Mouse (Mus musculus) G1E (cell line): ENCODE measurements around the gene Cd247. TPM values are rescaled to one million over a fixed set of nuclear protein-coding genes. Genes with fewer than 3 reads are reported as not detected.

ENCODE experiments used
- ATAC-seq: 2 replicates; pipeline ENCODE4 v1.8.0; 2016; ENCODE audit warnings: mild to moderate bottlenecking; ENCODE audit not compliant: insufficient number of reproducible peaks, poor library complexity, low FRiP score, severe bottlenecking; ENCODE audit errors: extremely low read depth
- DNase-seq: peaks from one replicate; pipeline ENCODE4 v3.0.0; 2012; ENCODE audit warnings: low spot score
- H3K27me3 ChIP-seq: 2 replicates; pipeline ENCODE4 v1.6.1; 2012; ENCODE audit warnings: mild to moderate bottlenecking, low read length, inconsistent platforms; ENCODE audit not compliant: insufficient read depth
- H3K36me3 ChIP-seq: replicated peaks from 2 replicates; pipeline ENCODE3; 2012; ENCODE audit warnings: mild to moderate bottlenecking, inconsistent platforms
- H3K4me1 ChIP-seq: 2 replicates; pipeline ENCODE4 v1.6.1; 2012; ENCODE audit warnings: low read depth, low read length, inconsistent platforms, mixed read lengths; ENCODE audit not compliant: insufficient read depth
- H3K4me3 ChIP-seq: 2 replicates; pipeline ENCODE4 v1.5.1; 2012; ENCODE audit warnings: low read depth, mild to moderate bottlenecking, inconsistent platforms, low read length, moderate library complexity, mixed read lengths
- H3K9me3 ChIP-seq: replicated peaks from 2 replicates; pipeline ENCODE4 v1.6.1; 2012; ENCODE audit warnings: inconsistent platforms
- CTCF ChIP-seq: IDR thresholded peaks from 2 replicates; pipeline ENCODE4 v1.5.1; 2012; ENCODE audit warnings: low read depth, low read length, inconsistent platforms, mixed read lengths
- GATA1 ChIP-seq: IDR thresholded peaks from 2 replicates; pipeline ENCODE4 v1.6.1; 2012; ENCODE audit warnings: borderline replicate concordance, low read length, inconsistent platforms, mixed read lengths
- GATA2 ChIP-seq: IDR thresholded peaks from 2 replicates; pipeline ENCODE4 v1.6.1; 2012; ENCODE audit warnings: low read depth, low read length, inconsistent platforms, borderline replicate concordance
- POLR2AphosphoS5 ChIP-seq: IDR thresholded peaks from 2 replicates; pipeline ENCODE4 v1.6.1; 2012; ENCODE audit warnings: low read depth, low read length, inconsistent platforms; ENCODE audit not compliant: insufficient replicate concordance
- TAL1 ChIP-seq: conservative IDR thresholded peaks from 2 replicates; pipeline ENCODE4 v1.6.1; 2012; ENCODE audit warnings: low read depth, low read length, inconsistent platforms, mixed read lengths
- polyA plus RNA-seq: library from polyadenylated mRNA; stranded (reverse); fragments of >175 nt; gene quantifications from 2 replicates; pipeline ENCODE4 v1.2.3, GENCODE M21; 2012
- total RNA-seq, 2 experiments: library from RNA; stranded (forward) in 1 of 2; stranded (reverse) in 1 of 2; fragments of 200-1000 nt in 1 of 2; fragments of >200 nt in 1 of 2; fragmentation: Nextera tagmentation in 1 of 2; gene quantifications; 2 replicates each; pipeline ENCODE4 v1.2.3; 2014 to 2017

Gene Cd247
- total RNA-seq (2014; fragmentation: Nextera tagmentation) (1.1 and 3.3 TPM in 2 replicates), total RNA-seq (2017) (1.0 and 1.4 TPM in 2 replicates), polyA plus RNA-seq (0.96 and 1.6 TPM in 2 replicates)

- Histone ChIP-seq H3K9me3 (no peaks in the 10 kb centered on the region), H3K27me3 (no peaks in the 10 kb centered on the region; the same call in 1 of the 2 replicates), H3K36me3 (no peaks in the 10 kb centered on the region), H3K4me1 (peaks cover 22% of the 10 kb centered on the region), H3K4me3 (no peak within 1 kb of the TSS; the same call in 1 of the 2 replicates)
- ATAC-seq (no peak), DNase-seq (no peak)
- TF ChIP-seq GATA1 (no peak), GATA2 (no peak), POLR2AphosphoS5 (no peak), CTCF (no peak), TAL1 (no peak)
These were observed at the start of gene Cd247 for GRCm38 (mm10) chr1:165788511-165788910. TSS of gene Cd247 (plus strand) at chr1:165788681.

- no peak for DNase-seq
- no peak for ATAC-seq
- Histone ChIP-seq H3K27me3 (peaks cover 20% of the 10 kb centered on the region), H3K4me3 (no peak overlapping the region), H3K36me3 (no peaks in the 10 kb centered on the region), H3K4me1 (peaks cover 5% of the 10 kb centered on the region; the same call in 1 of the 2 replicates), H3K9me3 (no peaks in the 10 kb centered on the region)
- TF ChIP-seq POLR2AphosphoS5 (no peak), CTCF (no peak), GATA2 (no peak), TAL1 (no peak), GATA1 (no peak)
These were observed 49.5 kb upstream of the Cd247 start for GRCm38 (mm10) chr1:165738985-165739384.

- no peak for ATAC-seq
- TF ChIP-seq TAL1 (no peak), POLR2AphosphoS5 (no peak), CTCF (no peak), GATA2 (no peak), GATA1 (no peak)
- DNase-seq: no peak
- Histone ChIP-seq H3K36me3 (no peaks in the 10 kb centered on the region), H3K27me3 (peaks cover 22% of the 10 kb centered on the region), H3K4me1 (no peaks in the 10 kb centered on the region), H3K4me3 (no peak overlapping the region), H3K9me3 (no peaks in the 10 kb centered on the region)
These were observed 46.5 kb upstream of the Cd247 start for GRCm38 (mm10) chr1:165741989-165742388.

- TF ChIP-seq TAL1: no peak
- TF ChIP-seq GATA1: no peak
- H3K27me3 ChIP-seq: peaks cover 17% of the 10 kb centered on the region
- ATAC-seq: no peak
These were observed 40.4 kb upstream of the Cd247 start for GRCm38 (mm10) chr1:165748053-165748452.

GRCm38 (mm10) chr1:165751142-165751541, 37.3 kb upstream of the Cd247 start:
- DNase-seq (no peak), ATAC-seq (no peak)
- peaks cover 17% of the 10 kb centered on the region for H3K27me3 ChIP-seq
- H3K4me3 ChIP-seq: no peak overlapping the region
- H3K4me1 ChIP-seq: peaks cover 7% of the 10 kb centered on the region; the same call in 1 of the 2 replicates
- H3K9me3 ChIP-seq: no peaks in the 10 kb centered on the region
- no peaks in the 10 kb centered on the region for H3K36me3 ChIP-seq
- no peak for TF ChIP-seq TAL1
- no peak for TF ChIP-seq GATA2
- no peak for TF ChIP-seq CTCF
- TF ChIP-seq POLR2AphosphoS5: no peak
- no peak for TF ChIP-seq GATA1

More at GRCm38 (mm10) chr1:165748053-165748452, 40.4 kb upstream of the Cd247 start:
- Histone ChIP-seq H3K9me3 (no peaks in the 10 kb centered on the region), H3K36me3 (no peaks in the 10 kb centered on the region), H3K4me1 (peaks cover 7% of the 10 kb centered on the region; the same call in 1 of the 2 replicates), H3K4me3 (no peak overlapping the region)
- no peak for DNase-seq

- no peak for DNase-seq
These were observed 36.6 kb upstream of the Cd247 start for GRCm38 (mm10) chr1:165751838-165752237.

More at GRCm38 (mm10) chr1:165751838-165752237, 36.6 kb upstream of the Cd247 start:
- no peaks in the 10 kb centered on the region for H3K36me3 ChIP-seq
- H3K27me3 ChIP-seq: peaks cover 16% of the 10 kb centered on the region
- TF ChIP-seq TAL1 (no peak), GATA2 (no peak), GATA1 (no peak), POLR2AphosphoS5 (no peak), CTCF (no peak)
- no peak for ATAC-seq
- peaks cover 7% of the 10 kb centered on the region; the same call in 1 of the 2 replicates for H3K4me1 ChIP-seq
- H3K4me3 ChIP-seq: no peak overlapping the region
- H3K9me3 ChIP-seq: no peaks in the 10 kb centered on the region
